Mouse (Mus musculus): ENCODE results near the gene Strbp. TPM values are rescaled to one million over a fixed set of nuclear protein-coding genes. Genes with fewer than 3 reads are reported as not detected.

Gene Strbp
- polyA plus RNA-seq (2014; fragmentation: Nextera tagmentation; extraction: Ambion mirVana), result 134 and 155 TPM in 2 replicates

- H3K27ac ChIP-seq (replicated peaks; ENCODE audit: low read depth, low read length), result peak within 1 kb of the TSS; percentile 97
- under 1% methylated on average over 98 of the region's 98 CpGs for WGBS
Measured at GRCm38 (mm10) chr2:37703230-37703954, at the start of gene Strbp. Strbp (minus strand) TSS chr2:37703859.

DNA sequence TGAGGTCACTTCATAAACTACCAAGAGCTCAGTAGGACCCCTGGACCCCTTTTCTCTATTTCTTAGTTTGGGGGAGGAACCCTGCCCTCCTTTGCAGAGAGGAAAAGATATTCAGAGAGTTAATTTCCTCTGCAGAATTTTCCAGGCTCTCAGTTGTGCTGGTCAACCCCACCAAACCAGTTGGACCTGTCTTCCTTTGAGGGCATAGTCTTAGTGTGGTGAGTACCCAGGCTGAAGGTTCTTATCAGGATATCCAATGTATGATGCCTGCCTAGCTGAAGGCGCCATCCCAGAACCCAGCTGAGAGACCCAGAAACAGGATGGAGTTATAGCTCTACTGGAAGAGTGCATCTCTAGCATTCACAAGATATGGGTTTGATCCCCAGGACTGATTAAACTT lies 47.5 kb upstream of the Strbp start:
- Histone ChIP-seq H3K4me3 (replicated peaks; ENCODE audit: low read depth, low read length) (no peak overlapping the region), H3K4me1 (ENCODE audit: control insufficient read depth, insufficient read depth, low read length) (0 out of 2 replicates have a peak, but pooled peaks cover 3% of the 10 kb centered on the region), H3K27me3 (ENCODE audit: control insufficient read depth, insufficient read depth, low read length) (no peaks in the 10 kb centered on the region), H3K9me3 (ENCODE audit: control insufficient read depth, low read length) (no peaks in the 10 kb centered on the region), H3K9ac (replicated peaks; ENCODE audit: low read length) (no peak overlapping the region), H3K4me2 (ENCODE audit: low read length) (no peak overlapping the region), H3K27ac (replicated peaks; ENCODE audit: low read depth, low read length) (no peak overlapping the region), H3K36me3 (ENCODE audit: control insufficient read depth, insufficient read depth, low read length) (no peaks in the 10 kb centered on the region)
- ATAC-seq (ENCODE audit: low FRiP score, low TSS enrichment), result no peak
- DNase-seq, result no peak
- 94% methylated on average over 1 of the region's 1 CpGs for WGBS

More at GRCm38 (mm10) chr2:37703230-37703954, at the start of gene Strbp:
- no peaks in the 10 kb centered on the region for H3K9me3 ChIP-seq (ENCODE audit: control insufficient read depth, low read length)
- H3K4me2 ChIP-seq (ENCODE audit: low read length), result peak within 1 kb of the TSS; percentile 81
- ATAC-seq (ENCODE audit: low FRiP score, low TSS enrichment) (peak; percentile 94), DNase-seq (peak; percentile 99)
- peak within 1 kb of the TSS; percentile 91 for H3K4me3 ChIP-seq (replicated peaks; ENCODE audit: low read depth, low read length)
- H3K4me1 ChIP-seq (ENCODE audit: control insufficient read depth, insufficient read depth, low read length), result peaks cover 26% of the 10 kb centered on the region
- no peaks in the 10 kb centered on the region for H3K27me3 ChIP-seq (ENCODE audit: control insufficient read depth, insufficient read depth, low read length)
- H3K9ac ChIP-seq (replicated peaks; ENCODE audit: low read length), result peak within 1 kb of the TSS; percentile 96
- H3K36me3 ChIP-seq (ENCODE audit: control insufficient read depth, insufficient read depth, low read length), result no peaks in the 10 kb centered on the region

DNA sequence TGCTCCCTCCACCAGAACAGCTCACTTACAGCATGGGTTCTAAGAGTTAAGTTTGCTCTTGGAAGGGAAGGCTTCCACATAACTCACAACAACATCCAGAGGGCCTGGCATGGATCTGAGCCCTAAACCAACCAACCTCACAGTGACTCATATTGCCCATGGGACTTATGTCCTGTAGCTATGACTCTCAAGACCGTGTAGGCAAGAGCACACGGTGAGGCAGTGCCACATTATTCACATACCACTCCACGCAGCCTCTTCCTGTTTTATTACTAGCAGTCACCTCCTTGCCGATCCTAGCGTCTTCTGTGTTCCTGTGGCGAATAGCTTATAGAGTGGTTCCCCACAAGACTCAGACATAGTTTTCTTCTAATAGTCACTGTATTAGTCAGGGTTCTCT lies 45.7 kb upstream of the Strbp start:
- WGBS, result 92% methylated on average over 6 of the region's 6 CpGs

GRCm38 (mm10) chr2:37748442-37749066 lies 44.9 kb upstream of the Strbp start:
- no peak overlapping the region for H3K27ac ChIP-seq (replicated peaks; ENCODE audit: low read depth, low read length)
- DNase-seq (no peak), ATAC-seq (ENCODE audit: low FRiP score, low TSS enrichment) (no peak)
- no peaks in the 10 kb centered on the region for H3K9me3 ChIP-seq (ENCODE audit: control insufficient read depth, low read length)
- no peaks in the 10 kb centered on the region for H3K36me3 ChIP-seq (ENCODE audit: control insufficient read depth, insufficient read depth, low read length)
- WGBS, result 55% methylated on average over 10 of the region's 10 CpGs
- no peak overlapping the region for H3K4me2 ChIP-seq (ENCODE audit: low read length)
- H3K9ac ChIP-seq (replicated peaks; ENCODE audit: low read length), result no peak overlapping the region
- H3K4me3 ChIP-seq (replicated peaks; ENCODE audit: low read depth, low read length), result no peak overlapping the region
- H3K4me1 ChIP-seq (ENCODE audit: control insufficient read depth, insufficient read depth, low read length), result 0 out of 2 replicates have a peak, but pooled peaks cover 3% of the 10 kb centered on the region
- no peaks in the 10 kb centered on the region for H3K27me3 ChIP-seq (ENCODE audit: control insufficient read depth, insufficient read depth, low read length)

More for the DNA sequence above, 45.7 kb upstream of the Strbp start:
- Histone ChIP-seq H3K9ac (replicated peaks; ENCODE audit: low read length) (no peak overlapping the region), H3K4me2 (ENCODE audit: low read length) (no peak overlapping the region), H3K27ac (replicated peaks; ENCODE audit: low read depth, low read length) (no peak overlapping the region), H3K4me3 (replicated peaks; ENCODE audit: low read depth, low read length) (no peak overlapping the region), H3K36me3 (ENCODE audit: control insufficient read depth, insufficient read depth, low read length) (no peaks in the 10 kb centered on the region), H3K9me3 (ENCODE audit: control insufficient read depth, low read length) (no peaks in the 10 kb centered on the region), H3K27me3 (ENCODE audit: control insufficient read depth, insufficient read depth, low read length) (no peaks in the 10 kb centered on the region), H3K4me1 (ENCODE audit: control insufficient read depth, insufficient read depth, low read length) (0 out of 2 replicates have a peak, but pooled peaks cover 3% of the 10 kb centered on the region)
- ATAC-seq (ENCODE audit: low FRiP score, low TSS enrichment) (no peak), DNase-seq (no peak)

GRCm38 (mm10) chr2:37747909-37748308 lies 44.2 kb upstream of the Strbp start:
- DNase-seq (no peak), ATAC-seq (ENCODE audit: low FRiP score, low TSS enrichment) (no peak)
- Histone ChIP-seq H3K27ac (replicated peaks; ENCODE audit: low read depth, low read length) (no peak overlapping the region), H3K4me3 (replicated peaks; ENCODE audit: low read depth, low read length) (no peak overlapping the region), H3K9me3 (ENCODE audit: control insufficient read depth, low read length) (no peaks in the 10 kb centered on the region), H3K27me3 (ENCODE audit: control insufficient read depth, insufficient read depth, low read length) (no peaks in the 10 kb centered on the region), H3K4me2 (ENCODE audit: low read length) (no peak overlapping the region), H3K4me1 (ENCODE audit: control insufficient read depth, insufficient read depth, low read length) (0 out of 2 replicates have a peak, but pooled peaks cover 3% of the 10 kb centered on the region), H3K9ac (replicated peaks; ENCODE audit: low read length) (no peak overlapping the region), H3K36me3 (ENCODE audit: control insufficient read depth, insufficient read depth, low read length) (no peaks in the 10 kb centered on the region)
- WGBS, result 37% methylated on average over 2 of the region's 2 CpGs

- no peak overlapping the region for H3K4me2 ChIP-seq (ENCODE audit: low read length)
- no peaks in the 10 kb centered on the region for H3K9me3 ChIP-seq (ENCODE audit: control insufficient read depth, low read length)
- no peaks in the 10 kb centered on the region for H3K36me3 ChIP-seq (ENCODE audit: control insufficient read depth, insufficient read depth, low read length)
- no peak for ATAC-seq (ENCODE audit: low FRiP score, low TSS enrichment)
- DNase-seq, result no peak
- 89% methylated on average over 5 of the region's 5 CpGs for WGBS
- H3K4me1 ChIP-seq (ENCODE audit: control insufficient read depth, insufficient read depth, low read length), result 0 out of 2 replicates have a peak, but pooled peaks cover 6% of the 10 kb centered on the region
- H3K4me3 ChIP-seq (replicated peaks; ENCODE audit: low read depth, low read length), result no peak overlapping the region
- H3K27me3 ChIP-seq (ENCODE audit: control insufficient read depth, insufficient read depth, low read length), result no peaks in the 10 kb centered on the region
- H3K9ac ChIP-seq (replicated peaks; ENCODE audit: low read length), result no peak overlapping the region
- H3K27ac ChIP-seq (replicated peaks; ENCODE audit: low read depth, low read length), result no peak overlapping the region
Measured at GRCm38 (mm10) chr2:37746293-37747049, 42.8 kb upstream of the Strbp start.

- Histone ChIP-seq H3K4me1 (ENCODE audit: control insufficient read depth, insufficient read depth, low read length) (peaks cover 10% of the 10 kb centered on the region; the same call in 1 of the 2 replicates), H3K4me3 (replicated peaks; ENCODE audit: low read depth, low read length) (no peak overlapping the region), H3K9me3 (ENCODE audit: control insufficient read depth, low read length) (no peaks in the 10 kb centered on the region), H3K27me3 (ENCODE audit: control insufficient read depth, insufficient read depth, low read length) (no peaks in the 10 kb centered on the region), H3K27ac (replicated peaks; ENCODE audit: low read depth, low read length) (no peak overlapping the region), H3K4me2 (ENCODE audit: low read length) (no peak overlapping the region), H3K9ac (replicated peaks; ENCODE audit: low read length) (no peak overlapping the region), H3K36me3 (ENCODE audit: control insufficient read depth, insufficient read depth, low read length) (no peaks in the 10 kb centered on the region)
- ATAC-seq (ENCODE audit: low FRiP score, low TSS enrichment), result no peak
- 84% methylated on average over 10 of the region's 10 CpGs for WGBS
- DNase-seq, result no peak
Measured at GRCm38 (mm10) chr2:37744773-37745395, 41.2 kb upstream of the Strbp start.

- peak; percentile 59 for DNase-seq
- Histone ChIP-seq H3K4me3 (replicated peaks; ENCODE audit: low read depth, low read length) (no peak overlapping the region), H3K27ac (replicated peaks; ENCODE audit: low read depth, low read length) (peak overlapping the region; percentile 70), H3K36me3 (ENCODE audit: control insufficient read depth, insufficient read depth, low read length) (no peaks in the 10 kb centered on the region), H3K9ac (replicated peaks; ENCODE audit: low read length) (no peak overlapping the region), H3K27me3 (ENCODE audit: control insufficient read depth, insufficient read depth, low read length) (no peaks in the 10 kb centered on the region), H3K4me2 (ENCODE audit: low read length) (no peak overlapping the region), H3K9me3 (ENCODE audit: control insufficient read depth, low read length) (no peaks in the 10 kb centered on the region), H3K4me1 (ENCODE audit: control insufficient read depth, insufficient read depth, low read length) (peaks cover 7% of the 10 kb centered on the region; the same call in 1 of the 2 replicates)
- WGBS, result 69% methylated on average over 20 of the region's 20 CpGs
- no peak for ATAC-seq (ENCODE audit: low FRiP score, low TSS enrichment)
Measured at GRCm38 (mm10) chr2:37741806-37742554, 38.3 kb upstream of the Strbp start.
